Mouse (Mus musculus): ENCODE measurements around the gene Mmrn1. TPM values are rescaled to one million over a fixed set of nuclear protein-coding genes. Genes with fewer than 3 reads are reported as not detected.

Mmrn1 gene
- total and polyA plus RNA-seq, 3 experiments = 2.4 to 7.5 (median 6.8) TPM

GRCm38 (mm10) chr6:61003916-61004765, 79.4 kb downstream of the Mmrn1 start:
- Histone ChIP-seq H3K27me3 (ENCODE audit: control insufficient read depth, insufficient read depth, low read length) (no peaks in the 10 kb centered on the region), H3K27ac (no peak overlapping the region), H3K36me3 (ENCODE audit: control insufficient read depth, insufficient read depth, low read length) (no peaks in the 10 kb centered on the region), H3K9ac (ENCODE audit: low read depth, low read length) (no peak overlapping the region), H3K79me2 (replicated peaks; ENCODE audit: control insufficient read depth, insufficient read depth, low read length) (no peaks in the 10 kb centered on the region), H3K4me3 (no peak overlapping the region), H3K4me1 (ENCODE audit: control insufficient read depth, insufficient read depth, low read length) (no peaks in the 10 kb centered on the region)
- WGBS = 55% methylated on average over 3 of the region's 3 CpGs
- DNase-seq = no peak
- intact Hi-C loops (cut with DNase I) = no loop called here
- no peak for TF ChIP-seq POLR2A (IDR thresholded peaks at IDR 0.05; ENCODE audit: insufficient read depth, low read depth, low read length)
- no peak for TF ChIP-seq EP300 (IDR thresholded peaks at IDR 0.05; ENCODE audit: insufficient read depth, low read depth, low read length)
- no peak for TF ChIP-seq CTCF (IDR thresholded peaks at IDR 0.05)

- H3K27me3 ChIP-seq (ENCODE audit: control insufficient read depth, insufficient read depth, low read length) = no peaks in the 10 kb centered on the region
- no peak overlapping the region for H3K4me3 ChIP-seq
- H3K79me2 ChIP-seq (replicated peaks; ENCODE audit: control insufficient read depth, insufficient read depth, low read length) = no peaks in the 10 kb centered on the region
- intact Hi-C loops (cut with DNase I) = no loop called here
- no peak overlapping the region for H3K9ac ChIP-seq (ENCODE audit: low read depth, low read length)
- TF ChIP-seq POLR2A (IDR thresholded peaks at IDR 0.05; ENCODE audit: insufficient read depth, low read depth, low read length) = no peak
- no peak for TF ChIP-seq CTCF (IDR thresholded peaks at IDR 0.05)
- no peak for TF ChIP-seq EP300 (IDR thresholded peaks at IDR 0.05; ENCODE audit: insufficient read depth, low read depth, low read length)
- no peaks in the 10 kb centered on the region for H3K4me1 ChIP-seq (ENCODE audit: control insufficient read depth, insufficient read depth, low read length)
- H3K36me3 ChIP-seq (ENCODE audit: control insufficient read depth, insufficient read depth, low read length) = no peaks in the 10 kb centered on the region
- WGBS = 81% methylated on average over 5 of the region's 5 CpGs
- H3K27ac ChIP-seq = no peak overlapping the region
- no peak for DNase-seq
Observed at GRCm38 (mm10) chr6:61013780-61014179, 89.0 kb downstream of the Mmrn1 start.

DNA sequence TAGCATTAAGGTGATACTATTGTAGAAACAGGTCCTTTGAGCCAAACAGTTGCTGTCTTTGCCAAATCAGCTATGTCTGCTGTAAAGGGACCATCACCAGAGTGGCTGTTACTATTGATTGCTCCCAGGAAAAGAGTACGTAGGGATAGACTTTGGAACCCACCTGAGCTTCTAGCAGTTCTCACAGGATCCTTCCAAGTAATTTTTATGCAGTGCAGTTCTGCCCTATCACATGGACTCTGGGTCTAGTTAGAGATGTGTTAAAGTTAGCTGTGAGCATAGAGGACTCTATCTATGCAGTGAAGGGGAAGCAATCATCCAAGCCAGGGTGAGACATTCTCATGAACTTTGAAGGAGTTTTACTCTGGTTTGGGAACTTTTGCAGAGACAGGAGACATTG, 94.9 kb downstream of the Mmrn1 start:
- no peaks in the 10 kb centered on the region for H3K27me3 ChIP-seq (ENCODE audit: control insufficient read depth, insufficient read depth, low read length)
- H3K36me3 ChIP-seq (ENCODE audit: control insufficient read depth, insufficient read depth, low read length) = no peaks in the 10 kb centered on the region
- no peak overlapping the region for H3K4me3 ChIP-seq
- no peaks in the 10 kb centered on the region for H3K79me2 ChIP-seq (replicated peaks; ENCODE audit: control insufficient read depth, insufficient read depth, low read length)
- no peak overlapping the region for H3K9ac ChIP-seq (ENCODE audit: low read depth, low read length)
- intact Hi-C loops (cut with DNase I) = no loop called here
- H3K4me1 ChIP-seq (ENCODE audit: control insufficient read depth, insufficient read depth, low read length) = no peaks in the 10 kb centered on the region
- no peak for TF ChIP-seq EP300 (IDR thresholded peaks at IDR 0.05; ENCODE audit: insufficient read depth, low read depth, low read length)
- no peak for TF ChIP-seq CTCF (IDR thresholded peaks at IDR 0.05)
- TF ChIP-seq POLR2A (IDR thresholded peaks at IDR 0.05; ENCODE audit: insufficient read depth, low read depth, low read length) = no peak
- DNase-seq = no peak
- WGBS = 74% methylated on average over 1 of the region's 1 CpGs
- no peak overlapping the region for H3K27ac ChIP-seq

- 77% methylated on average over 1 of the region's 1 CpGs for WGBS
- no peak for TF ChIP-seq CTCF (IDR thresholded peaks at IDR 0.05)
- TF ChIP-seq EP300 (IDR thresholded peaks at IDR 0.05; ENCODE audit: insufficient read depth, low read depth, low read length) = no peak
- TF ChIP-seq POLR2A (IDR thresholded peaks at IDR 0.05; ENCODE audit: insufficient read depth, low read depth, low read length) = no peak
- intact Hi-C loops (cut with DNase I) = no loop called here
Observed at GRCm38 (mm10) chr6:61020995-61021394, 96.2 kb downstream of the Mmrn1 start.

DNA sequence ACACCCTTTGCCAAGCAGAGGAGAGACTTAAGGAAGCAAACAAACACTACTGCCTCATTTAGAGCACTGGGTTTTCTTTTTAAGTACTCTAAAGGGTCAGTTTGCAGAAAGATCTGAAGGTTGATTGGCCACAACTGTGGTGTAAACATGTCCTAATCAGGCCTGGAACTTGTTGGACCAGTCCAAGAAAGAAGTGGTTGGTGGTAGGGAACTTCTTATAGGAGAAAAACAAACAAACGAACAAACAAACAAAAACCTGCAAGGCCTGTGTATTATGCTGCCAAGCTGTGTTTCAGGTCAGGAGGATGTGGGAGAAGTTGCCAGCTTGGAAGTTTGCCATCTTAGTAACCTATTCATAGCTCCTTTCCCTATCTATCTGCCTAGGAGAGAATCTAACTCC, 108.5 kb downstream of the Mmrn1 start:
- Histone ChIP-seq H3K27me3 (ENCODE audit: control insufficient read depth, insufficient read depth, low read length) (no peaks in the 10 kb centered on the region), H3K4me3 (no peak overlapping the region), H3K9ac (ENCODE audit: low read depth, low read length) (no peak overlapping the region), H3K27ac (no peak overlapping the region), H3K79me2 (replicated peaks; ENCODE audit: control insufficient read depth, insufficient read depth, low read length) (no peaks in the 10 kb centered on the region), H3K36me3 (ENCODE audit: control insufficient read depth, insufficient read depth, low read length) (no peaks in the 10 kb centered on the region), H3K4me1 (ENCODE audit: control insufficient read depth, insufficient read depth, low read length) (no peaks in the 10 kb centered on the region)
- WGBS = 36% methylated on average over 1 of the region's 1 CpGs
- DNase-seq = no peak
- intact Hi-C loops (cut with DNase I) = no loop called here
- TF ChIP-seq POLR2A (IDR thresholded peaks at IDR 0.05; ENCODE audit: insufficient read depth, low read depth, low read length) (no peak), CTCF (IDR thresholded peaks at IDR 0.05) (no peak), EP300 (IDR thresholded peaks at IDR 0.05; ENCODE audit: insufficient read depth, low read depth, low read length) (no peak)

More at GRCm38 (mm10) chr6:61020995-61021394, 96.2 kb downstream of the Mmrn1 start:
- Histone ChIP-seq H3K36me3 (ENCODE audit: control insufficient read depth, insufficient read depth, low read length) (no peaks in the 10 kb centered on the region), H3K9ac (ENCODE audit: low read depth, low read length) (no peak overlapping the region), H3K4me1 (ENCODE audit: control insufficient read depth, insufficient read depth, low read length) (no peaks in the 10 kb centered on the region), H3K27ac (no peak overlapping the region), H3K4me3 (no peak overlapping the region), H3K27me3 (ENCODE audit: control insufficient read depth, insufficient read depth, low read length) (no peaks in the 10 kb centered on the region), H3K79me2 (replicated peaks; ENCODE audit: control insufficient read depth, insufficient read depth, low read length) (no peaks in the 10 kb centered on the region)
- no peak for DNase-seq

Other genes with a start within 250 kb of the Mmrn1 start
- 10 to 100 TPM; 11.6 to 97.1 TPM for gene Snca, start 95.1 kb upstream of the Mmrn1 start, total RNA-seq (2021)
- gene Snca, start 95.1 kb upstream of the Mmrn1 start, polyA plus RNA-seq (2012; rRNA removed) = 8.3 and 43.1 TPM in 2 replicates